Mouse (Mus musculus): ENCODE measurements around the gene Wwp2.

DNA sequence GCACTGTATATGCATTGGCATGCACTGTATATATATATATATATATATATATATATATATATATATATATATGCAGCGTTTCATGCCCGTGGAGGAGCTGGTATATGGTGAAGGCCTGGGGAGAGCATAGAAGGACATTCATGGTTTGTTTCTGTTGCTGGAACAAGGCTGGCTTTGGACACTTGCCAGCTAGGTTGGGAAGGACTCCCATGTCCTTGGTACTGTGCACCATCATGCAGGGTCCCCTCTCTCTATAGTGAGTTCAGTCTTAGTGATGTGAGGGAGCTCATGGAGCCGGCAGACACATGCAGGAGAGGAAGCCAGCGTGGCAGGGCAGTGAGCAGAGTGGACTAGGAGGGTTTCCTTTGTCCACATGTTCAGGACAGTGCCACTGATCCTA is 52.4 kb downstream of the Wwp2 start:
- no peak for TF ChIP-seq POLR2A (IDR thresholded peaks at IDR 0.05; ENCODE audit: borderline replicate concordance, extremely low read depth, low read depth, low read length)
- TF ChIP-seq CTCF (IDR thresholded peaks at IDR 0.05; ENCODE audit: insufficient read depth, low read length) = no peak

Measured in lung, adult 2 months (tissue).